In genomic region chr8:12641527-12641926, GRCm38 (mm10) we compare ENCODE assay signal across 27 mouse cellular contexts. TPM values are rescaled to one million over a fixed set of nuclear protein-coding genes. Genes with fewer than 3 reads are reported as not detected.
DNase-seq lines count a peak whose midpoint lies in the region; ATAC-seq and TF ChIP-seq lines count a peak whose summit lies in the region.
"Had no signal": no experiment of that assay in that cellular context is flagged by ENCODE, and none has a peak within 500 bp of the region (broad histone marks: within the 10 kb centered on the region; RNA-seq: fewer than 3 reads in every experiment).

No protein-coding gene starts in this region.

- no peak overlapping the region for H3K27ac ChIP-seq in embryonic facial prominence, embryonic 11.5 days (replicated peaks; ENCODE audit: low read depth, low read length)
- H3K27ac ChIP-seq in embryonic facial prominence, embryonic 10.5 days (replicated peaks), result no peak overlapping the region
- H3K27ac ChIP-seq in forebrain, embryonic 16.5 days (ENCODE audit: low read length), result no peak overlapping the region
- H3K27ac ChIP-seq: embryonic facial prominence, embryonic 12.5 days; embryonic facial prominence, embryonic 15.5 days; heart, adult 2 months; heart, embryonic 10.5 days; heart, embryonic 13.5 days; hindbrain, embryonic 14.5 days; hindbrain, postnatal 0 days had no signal

- no peak overlapping the region for H3K9ac ChIP-seq in embryonic facial prominence, embryonic 11.5 days (replicated peaks; ENCODE audit: low read length)
- no peak overlapping the region for H3K9ac ChIP-seq in forebrain, embryonic 16.5 days (replicated peaks; ENCODE audit: low read depth, low read length)
- H3K9ac ChIP-seq: embryonic facial prominence, embryonic 12.5 days; embryonic facial prominence, embryonic 15.5 days; heart, embryonic 13.5 days; hindbrain, embryonic 14.5 days had no signal

- no peaks in the 10 kb centered on the region for H3K27me3 ChIP-seq in embryonic facial prominence, embryonic 11.5 days (ENCODE audit: control insufficient read depth, insufficient read depth, low read length)
- no peaks in the 10 kb centered on the region for H3K27me3 ChIP-seq in embryonic facial prominence, embryonic 10.5 days (replicated peaks; ENCODE audit: low read depth, poor library complexity, severe bottlenecking)
- H3K27me3 ChIP-seq in forebrain, embryonic 16.5 days (replicated peaks; ENCODE audit: control insufficient read depth, insufficient read depth, low read length), result no peaks in the 10 kb centered on the region
- H3K27me3 ChIP-seq: embryonic facial prominence, embryonic 12.5 days; embryonic facial prominence, embryonic 15.5 days; heart, embryonic 13.5 days had no signal

- no peaks in the 10 kb centered on the region for H3K9me3 ChIP-seq in embryonic facial prominence, embryonic 11.5 days (replicated peaks; ENCODE audit: control insufficient read depth, low read length)
- H3K9me3 ChIP-seq in embryonic facial prominence, embryonic 10.5 days, result no peaks in the 10 kb centered on the region
- no peaks in the 10 kb centered on the region for H3K9me3 ChIP-seq in forebrain, embryonic 16.5 days (ENCODE audit: control insufficient read depth, low read length)
- H3K9me3 ChIP-seq: embryonic facial prominence, embryonic 12.5 days; embryonic facial prominence, embryonic 15.5 days; heart, embryonic 10.5 days; heart, embryonic 13.5 days had no signal

- WGBS in embryonic facial prominence, embryonic 11.5 days, result 94% methylated on average over 6 of the region's 6 CpGs
- WGBS in embryonic facial prominence, embryonic 10.5 days, result 95% methylated on average over 6 of the region's 6 CpGs
- WGBS in lung, adult 2 months, result 66% methylated on average over 6 of the region's 6 CpGs
- 92% methylated on average over 6 of the region's 6 CpGs for WGBS in forebrain, embryonic 16.5 days

- DNase-seq in embryonic facial prominence, embryonic 11.5 days (ENCODE audit: low spot score), result no peak
- DNase-seq in embryonic facial prominence, embryonic 10.5 days (ENCODE audit: low spot score), result no peak
- DNase-seq in lung, adult 2 months, result peak; percentile 23
- DNase-seq in lung, postnatal 10 days, result no peak
- peak; percentile 54 for DNase-seq in lung, postnatal 36 days
- no peak for DNase-seq in cerebellum, postnatal 10 days
- DNase-seq in frontal cortex, adult 2 months (ENCODE audit: extremely low spot score in 1 of 2, low spot score in 1 of 2), result no peak
- DNase-seq: adrenal gland, postnatal 10 days; adrenal gland, postnatal 36 days; cerebellum, adult 11 months; cerebellum, adult 2 months; cerebellum, adult 9-11 months; cerebellum, postnatal 36 days; embryo, embryonic 11 days; gastrocnemius, postnatal 10 days; gastrocnemius, postnatal 36 days; heart, adult 2 months; heart, postnatal 14 days; heart, postnatal 4 days had no signal

- 0 out of 2 replicates have a peak, but pooled peaks have one; percentile 23 for ATAC-seq in embryonic facial prominence, embryonic 11.5 days (replicated peaks; ENCODE audit: insufficient number of reproducible peaks, low FRiP score, low TSS enrichment, low read depth)
- ATAC-seq in forebrain, embryonic 16.5 days, result no peak
- ATAC-seq: forebrain, embryonic 14.5 days; hindbrain, postnatal 0 days had no signal

- H3K4me3 ChIP-seq in embryonic facial prominence, embryonic 11.5 days (ENCODE audit: low read depth, low read length), result no peak overlapping the region
- no peak overlapping the region for H3K4me3 ChIP-seq in embryonic facial prominence, embryonic 10.5 days
- H3K4me3 ChIP-seq in lung, adult 2 months (replicated peaks; ENCODE audit: extremely low read depth, low read depth, low read length), result no peak overlapping the region
- H3K4me3 ChIP-seq in forebrain, embryonic 16.5 days (replicated peaks; ENCODE audit: low read length), result no peak overlapping the region
- H3K4me3 ChIP-seq: embryonic facial prominence, embryonic 12.5 days; embryonic facial prominence, embryonic 15.5 days; heart, adult 2 months; heart, embryonic 10.5 days; heart, embryonic 13.5 days had no signal

- no peak for TF ChIP-seq CTCF in lung, adult 2 months (IDR thresholded peaks at IDR 0.05; ENCODE audit: insufficient read depth, low read length)

- TF ChIP-seq POLR2A in lung, adult 2 months (IDR thresholded peaks at IDR 0.05; ENCODE audit: borderline replicate concordance, extremely low read depth, low read depth, low read length), result no peak

- H3K4me1 ChIP-seq in embryonic facial prominence, embryonic 11.5 days (ENCODE audit: control insufficient read depth, insufficient read depth, low read length), result no peaks in the 10 kb centered on the region
- H3K4me1 ChIP-seq in embryonic facial prominence, embryonic 10.5 days, result no peaks in the 10 kb centered on the region
- H3K4me1 ChIP-seq in lung, adult 2 months (ENCODE audit: control insufficient read depth, insufficient read depth, low read length), result no peaks in the 10 kb centered on the region
- no peaks in the 10 kb centered on the region for H3K4me1 ChIP-seq in forebrain, embryonic 16.5 days (replicated peaks; ENCODE audit: control insufficient read depth, insufficient read depth, low read length)
- H3K4me1 ChIP-seq: embryonic facial prominence, embryonic 12.5 days; embryonic facial prominence, embryonic 15.5 days had no signal

- peaks cover 4% of the 10 kb centered on the region for H3K36me3 ChIP-seq in embryonic facial prominence, embryonic 11.5 days (replicated peaks; ENCODE audit: control insufficient read depth, insufficient read depth, low read depth, low read length)
- H3K36me3 ChIP-seq in embryonic facial prominence, embryonic 10.5 days (replicated peaks), result peaks cover 85% of the 10 kb centered on the region
- H3K36me3 ChIP-seq in forebrain, embryonic 16.5 days (ENCODE audit: control insufficient read depth, insufficient read depth), result peaks cover 11% of the 10 kb centered on the region; the same call in 1 of the 2 replicates

- no peak overlapping the region for H3K4me2 ChIP-seq in embryonic facial prominence, embryonic 11.5 days (ENCODE audit: low read depth, low read length)
- no peak overlapping the region for H3K4me2 ChIP-seq in forebrain, embryonic 16.5 days (ENCODE audit: low read length)
- H3K4me2 ChIP-seq: embryonic facial prominence, embryonic 12.5 days; embryonic facial prominence, embryonic 15.5 days; heart, embryonic 13.5 days; hindbrain, embryonic 14.5 days had no signal

RNA-seq across cellular contexts. Expression of gene Tubgcp3, which starts 30.5 kb away (rescaled TPM):
- polyA plus RNA-seq in embryonic facial prominence, embryonic 11.5 days (2014; fragmentation: Nextera tagmentation; extraction: Ambion mirVana), result 56.4 and 56.6 TPM in 2 replicates
- 52.7 and 56.3 TPM in 2 replicates for polyA plus RNA-seq in embryonic facial prominence, embryonic 10.5 days (2016; fragmentation: Nextera tagmentation; extraction: Ambion mirVana)
- polyA plus RNA-seq in lung, adult 2 months (2012; rRNA removed), result 53.0 and 69.3 TPM in 2 replicates
- 43.9 and 47.7 TPM in 2 replicates for polyA plus RNA-seq in forebrain, embryonic 16.5 days (2015; fragmentation: Nextera tagmentation; extraction: Ambion mirVana)
- polyA plus RNA-seq in frontal cortex, adult 2 months (2012; rRNA removed), result 56.2 TPM in 2 replicates

Comparison
In these comparisons a context has a peak if more than half of its experiments do, and no peak if none do; other contexts are left out.
1. DNase-seq: peak in lung, adult 2 months (single experiment) and lung, postnatal 36 days (single experiment); none in embryonic facial prominence, embryonic 11.5 days (single experiment), embryonic facial prominence, embryonic 10.5 days (single experiment), lung, postnatal 10 days (single experiment), cerebellum, postnatal 10 days (0 of 2) and frontal cortex, adult 2 months (0 of 2).